Mouse (Mus musculus): ENCODE data around the gene Rbfox2. TPM values are rescaled to one million over a fixed set of nuclear protein-coding genes. Genes with fewer than 3 reads are reported as not detected.

The Rbfox2 gene
- polyA plus RNA-seq, 1 experiment from 2014 or later, result 81.9 TPM

- Histone ChIP-seq H3K4me3 (ENCODE audit: low read depth, low read length) (no peak overlapping the region), H3K4me2 (ENCODE audit: low read depth, low read length) (no peak overlapping the region), H3K27me3 (ENCODE audit: control insufficient read depth, insufficient read depth, low read length) (no peaks in the 10 kb centered on the region), H3K9ac (replicated peaks; ENCODE audit: low read length) (no peak overlapping the region), H3K27ac (replicated peaks; ENCODE audit: low read depth, low read length) (no peak overlapping the region), H3K4me1 (ENCODE audit: control insufficient read depth, insufficient read depth, low read length) (peaks cover 19% of the 10 kb centered on the region), H3K9me3 (replicated peaks; ENCODE audit: control insufficient read depth, low read length) (no peaks in the 10 kb centered on the region), H3K36me3 (replicated peaks; ENCODE audit: control insufficient read depth, insufficient read depth, low read depth, low read length) (no peaks in the 10 kb centered on the region)
- 66% methylated on average over 4 of the region's 4 CpGs for WGBS
- ATAC-seq (replicated peaks; ENCODE audit: insufficient number of reproducible peaks, low FRiP score, low TSS enrichment, low read depth), result no peak
- no peak for DNase-seq (ENCODE audit: low spot score)
Observed at GRCm38 (mm10) chr15:77212217-77212757, 94.5 kb downstream of the Rbfox2 start.

GRCm38 (mm10) chr15:77206996-77207395, 99.8 kb downstream of the Rbfox2 start:
- no peaks in the 10 kb centered on the region for H3K36me3 ChIP-seq (replicated peaks; ENCODE audit: control insufficient read depth, insufficient read depth, low read depth, low read length)
- no peaks in the 10 kb centered on the region for H3K27me3 ChIP-seq (ENCODE audit: control insufficient read depth, insufficient read depth, low read length)
- 84% methylated on average over 5 of the region's 5 CpGs for WGBS
- no peak overlapping the region for H3K27ac ChIP-seq (replicated peaks; ENCODE audit: low read depth, low read length)
- no peak for DNase-seq (ENCODE audit: low spot score)
- H3K4me2 ChIP-seq (ENCODE audit: low read depth, low read length), result no peak overlapping the region
- no peak overlapping the region for H3K9ac ChIP-seq (replicated peaks; ENCODE audit: low read length)
- H3K9me3 ChIP-seq (replicated peaks; ENCODE audit: control insufficient read depth, low read length), result no peaks in the 10 kb centered on the region
- no peak overlapping the region for H3K4me3 ChIP-seq (ENCODE audit: low read depth, low read length)
- H3K4me1 ChIP-seq (ENCODE audit: control insufficient read depth, insufficient read depth, low read length), result peaks cover 7% of the 10 kb centered on the region
- ATAC-seq (replicated peaks; ENCODE audit: insufficient number of reproducible peaks, low FRiP score, low TSS enrichment, low read depth), result no peak

- Histone ChIP-seq H3K9ac (replicated peaks; ENCODE audit: low read length) (no peak overlapping the region), H3K27me3 (ENCODE audit: control insufficient read depth, insufficient read depth, low read length) (no peaks in the 10 kb centered on the region), H3K4me2 (ENCODE audit: low read depth, low read length) (no peak overlapping the region), H3K4me3 (ENCODE audit: low read depth, low read length) (no peak overlapping the region), H3K27ac (replicated peaks; ENCODE audit: low read depth, low read length) (no peak overlapping the region), H3K9me3 (replicated peaks; ENCODE audit: control insufficient read depth, low read length) (no peaks in the 10 kb centered on the region), H3K36me3 (replicated peaks; ENCODE audit: control insufficient read depth, insufficient read depth, low read depth, low read length) (no peaks in the 10 kb centered on the region), H3K4me1 (ENCODE audit: control insufficient read depth, insufficient read depth, low read length) (peaks cover 7% of the 10 kb centered on the region)
- 71% methylated on average over 7 of the region's 7 CpGs for WGBS
- ATAC-seq (replicated peaks; ENCODE audit: insufficient number of reproducible peaks, low FRiP score, low TSS enrichment, low read depth), result no peak
- DNase-seq (ENCODE audit: low spot score), result no peak
Observed at GRCm38 (mm10) chr15:77204951-77205350, 101.9 kb downstream of the Rbfox2 start.

GRCm38 (mm10) chr15:77203255-77203981, 103.4 kb downstream of the Rbfox2 start:
- WGBS, result 49% methylated on average over 14 of the region's 14 CpGs
- Histone ChIP-seq H3K27ac (replicated peaks; ENCODE audit: low read depth, low read length) (peak overlapping the region; percentile 42), H3K4me1 (ENCODE audit: control insufficient read depth, insufficient read depth, low read length) (peaks cover 7% of the 10 kb centered on the region), H3K9me3 (replicated peaks; ENCODE audit: control insufficient read depth, low read length) (no peaks in the 10 kb centered on the region), H3K9ac (replicated peaks; ENCODE audit: low read length) (no peak overlapping the region), H3K4me3 (ENCODE audit: low read depth, low read length) (no peak overlapping the region), H3K27me3 (ENCODE audit: control insufficient read depth, insufficient read depth, low read length) (no peaks in the 10 kb centered on the region), H3K4me2 (ENCODE audit: low read depth, low read length) (no peak overlapping the region), H3K36me3 (replicated peaks; ENCODE audit: control insufficient read depth, insufficient read depth, low read depth, low read length) (no peaks in the 10 kb centered on the region)
- ATAC-seq (replicated peaks; ENCODE audit: insufficient number of reproducible peaks, low FRiP score, low TSS enrichment, low read depth), result peak; percentile 58
- DNase-seq (ENCODE audit: low spot score), result peak; percentile 42

GRCm38 (mm10) chr15:77202881-77203254, 103.9 kb downstream of the Rbfox2 start:
- Histone ChIP-seq H3K9ac (replicated peaks; ENCODE audit: low read length) (no peak overlapping the region), H3K27ac (replicated peaks; ENCODE audit: low read depth, low read length) (peak overlapping the region; percentile 42), H3K4me2 (ENCODE audit: low read depth, low read length) (no peak overlapping the region), H3K4me3 (ENCODE audit: low read depth, low read length) (no peak overlapping the region), H3K4me1 (ENCODE audit: control insufficient read depth, insufficient read depth, low read length) (peaks cover 7% of the 10 kb centered on the region), H3K27me3 (ENCODE audit: control insufficient read depth, insufficient read depth, low read length) (no peaks in the 10 kb centered on the region), H3K36me3 (replicated peaks; ENCODE audit: control insufficient read depth, insufficient read depth, low read depth, low read length) (no peaks in the 10 kb centered on the region), H3K9me3 (replicated peaks; ENCODE audit: control insufficient read depth, low read length) (no peaks in the 10 kb centered on the region)
- ATAC-seq (replicated peaks; ENCODE audit: insufficient number of reproducible peaks, low FRiP score, low TSS enrichment, low read depth) (peak; percentile 25; the same call in 1 of the 2 replicates), DNase-seq (ENCODE audit: low spot score) (no peak)
- 80% methylated on average over 3 of the region's 3 CpGs for WGBS

GRCm38 (mm10) chr15:77202223-77202622, 104.6 kb downstream of the Rbfox2 start:
- DNase-seq (ENCODE audit: low spot score), result peak; percentile 91
- Histone ChIP-seq H3K36me3 (replicated peaks; ENCODE audit: control insufficient read depth, insufficient read depth, low read depth, low read length) (no peaks in the 10 kb centered on the region), H3K27ac (replicated peaks; ENCODE audit: low read depth, low read length) (no peak overlapping the region), H3K27me3 (ENCODE audit: control insufficient read depth, insufficient read depth, low read length) (no peaks in the 10 kb centered on the region), H3K4me2 (ENCODE audit: low read depth, low read length) (no peak overlapping the region), H3K4me1 (ENCODE audit: control insufficient read depth, insufficient read depth, low read length) (peaks cover 7% of the 10 kb centered on the region), H3K9ac (replicated peaks; ENCODE audit: low read length) (no peak overlapping the region), H3K9me3 (replicated peaks; ENCODE audit: control insufficient read depth, low read length) (no peaks in the 10 kb centered on the region), H3K4me3 (ENCODE audit: low read depth, low read length) (no peak overlapping the region)
- ATAC-seq (replicated peaks; ENCODE audit: insufficient number of reproducible peaks, low FRiP score, low TSS enrichment, low read depth), result no peak
- WGBS, result 9% methylated on average over 2 of the region's 2 CpGs

GRCm38 (mm10) chr15:77196827-77197226, 110.0 kb downstream of the Rbfox2 start:
- Histone ChIP-seq H3K4me1 (ENCODE audit: control insufficient read depth, insufficient read depth, low read length) (no peaks in the 10 kb centered on the region), H3K9me3 (replicated peaks; ENCODE audit: control insufficient read depth, low read length) (no peaks in the 10 kb centered on the region), H3K36me3 (replicated peaks; ENCODE audit: control insufficient read depth, insufficient read depth, low read depth, low read length) (no peaks in the 10 kb centered on the region), H3K27ac (replicated peaks; ENCODE audit: low read depth, low read length) (no peak overlapping the region), H3K27me3 (ENCODE audit: control insufficient read depth, insufficient read depth, low read length) (no peaks in the 10 kb centered on the region), H3K9ac (replicated peaks; ENCODE audit: low read length) (no peak overlapping the region), H3K4me2 (ENCODE audit: low read depth, low read length) (no peak overlapping the region), H3K4me3 (ENCODE audit: low read depth, low read length) (no peak overlapping the region)
- no peak for DNase-seq (ENCODE audit: low spot score)
- WGBS, result 91% methylated on average over 5 of the region's 5 CpGs
- no peak for ATAC-seq (replicated peaks; ENCODE audit: insufficient number of reproducible peaks, low FRiP score, low TSS enrichment, low read depth)

GRCm38 (mm10) chr15:77196001-77196400, 110.8 kb downstream of the Rbfox2 start:
- DNase-seq (ENCODE audit: low spot score) (no peak), ATAC-seq (replicated peaks; ENCODE audit: insufficient number of reproducible peaks, low FRiP score, low TSS enrichment, low read depth) (no peak)
- Histone ChIP-seq H3K36me3 (replicated peaks; ENCODE audit: control insufficient read depth, insufficient read depth, low read depth, low read length) (no peaks in the 10 kb centered on the region), H3K4me2 (ENCODE audit: low read depth, low read length) (no peak overlapping the region), H3K9me3 (replicated peaks; ENCODE audit: control insufficient read depth, low read length) (no peaks in the 10 kb centered on the region), H3K4me3 (ENCODE audit: low read depth, low read length) (no peak overlapping the region), H3K27ac (replicated peaks; ENCODE audit: low read depth, low read length) (no peak overlapping the region), H3K4me1 (ENCODE audit: control insufficient read depth, insufficient read depth, low read length) (no peaks in the 10 kb centered on the region), H3K9ac (replicated peaks; ENCODE audit: low read length) (no peak overlapping the region), H3K27me3 (ENCODE audit: control insufficient read depth, insufficient read depth, low read length) (no peaks in the 10 kb centered on the region)
- 88% methylated on average over 2 of the region's 2 CpGs for WGBS

All from embryonic facial prominence, embryonic 11.5 days (tissue).